Mouse (Mus musculus): ENCODE data around the gene Sord. TPM values are rescaled to one million over a fixed set of nuclear protein-coding genes. Genes with fewer than 3 reads are reported as not detected.
A peak's percentile ranks its signal among the peaks of the same experiment; 100 is the strongest.

The Sord gene
- total and polyA plus RNA-seq, 3 experiments, result 91.7 to 230 (median 211) TPM

GRCm38 (mm10) chr2:122233759-122234557 lies 591 bp upstream of the Sord start:
- TF ChIP-seq GATA1 (IDR thresholded peaks at IDR 0.05; ENCODE audit: borderline replicate concordance, low read length), result no peak
- no peak for TF ChIP-seq GATA2 (IDR thresholded peaks at IDR 0.05; ENCODE audit: borderline replicate concordance, low read depth, low read length)
- no peak for TF ChIP-seq TAL1 (conservative IDR thresholded peaks at IDR 0.05; ENCODE audit: low read depth, low read length)
- no peak for TF ChIP-seq CTCF (IDR thresholded peaks at IDR 0.05; ENCODE audit: low read depth, low read length)
- TF ChIP-seq POLR2AphosphoS5 (IDR thresholded peaks at IDR 0.05; ENCODE audit: insufficient replicate concordance, low read depth, low read length), result no peak
- DNase-seq (ENCODE audit: low spot score), result no peak
- no peaks in the 10 kb centered on the region for H3K9me3 ChIP-seq (replicated peaks)
- ATAC-seq (ENCODE audit: extremely low read depth, insufficient number of reproducible peaks, low FRiP score, poor library complexity, severe bottlenecking), result no peak; the same call in 1 of the 2 replicates
- H3K27me3 ChIP-seq (ENCODE audit: insufficient read depth, low read length), result no peaks in the 10 kb centered on the region
- peaks cover 24% of the 10 kb centered on the region for H3K36me3 ChIP-seq (replicated peaks)
- H3K4me3 ChIP-seq (ENCODE audit: low read depth, low read length), result peak overlapping the region; percentile 76
- peaks cover 63% of the 10 kb centered on the region for H3K4me1 ChIP-seq (ENCODE audit: insufficient read depth, low read depth, low read length)

- Histone ChIP-seq H3K4me3 (ENCODE audit: low read depth, low read length) (peak overlapping the region; percentile 76), H3K4me1 (ENCODE audit: insufficient read depth, low read depth, low read length) (peaks cover 62% of the 10 kb centered on the region), H3K9me3 (replicated peaks) (no peaks in the 10 kb centered on the region), H3K27me3 (ENCODE audit: insufficient read depth, low read length) (no peaks in the 10 kb centered on the region), H3K36me3 (replicated peaks) (peaks cover 28% of the 10 kb centered on the region)
- DNase-seq (ENCODE audit: low spot score) (peak; percentile 47), ATAC-seq (ENCODE audit: extremely low read depth, insufficient number of reproducible peaks, low FRiP score, poor library complexity, severe bottlenecking) (peak; percentile 30)
- TF ChIP-seq GATA1 (IDR thresholded peaks at IDR 0.05; ENCODE audit: borderline replicate concordance, low read length) (no peak), TAL1 (conservative IDR thresholded peaks at IDR 0.05; ENCODE audit: low read depth, low read length) (0 out of 2 replicates have a peak, but pooled peaks have one; percentile 24), POLR2AphosphoS5 (IDR thresholded peaks at IDR 0.05; ENCODE audit: insufficient replicate concordance, low read depth, low read length) (no peak)
These were observed 876 bp downstream of the Sord start for GRCm38 (mm10) chr2:122235425-122235824.

GRCm38 (mm10) chr2:122236321-122236720 lies 1.8 kb downstream of the Sord start:
- ATAC-seq (ENCODE audit: extremely low read depth, insufficient number of reproducible peaks, low FRiP score, poor library complexity, severe bottlenecking) (no peak), DNase-seq (ENCODE audit: low spot score) (no peak)
- Histone ChIP-seq H3K4me3 (ENCODE audit: low read depth, low read length) (no peak overlapping the region; the same call in 1 of the 2 replicates), H3K36me3 (replicated peaks) (peaks cover 36% of the 10 kb centered on the region), H3K9me3 (replicated peaks) (no peaks in the 10 kb centered on the region), H3K4me1 (ENCODE audit: insufficient read depth, low read depth, low read length) (peaks cover 63% of the 10 kb centered on the region), H3K27me3 (ENCODE audit: insufficient read depth, low read length) (no peaks in the 10 kb centered on the region)
- TF ChIP-seq GATA2 (IDR thresholded peaks at IDR 0.05; ENCODE audit: borderline replicate concordance, low read depth, low read length) (no peak), GATA1 (IDR thresholded peaks at IDR 0.05; ENCODE audit: borderline replicate concordance, low read length) (no peak), POLR2AphosphoS5 (IDR thresholded peaks at IDR 0.05; ENCODE audit: insufficient replicate concordance, low read depth, low read length) (no peak), CTCF (IDR thresholded peaks at IDR 0.05; ENCODE audit: low read depth, low read length) (no peak), TAL1 (conservative IDR thresholded peaks at IDR 0.05; ENCODE audit: low read depth, low read length) (no peak)

- peaks cover 60% of the 10 kb centered on the region for H3K4me1 ChIP-seq (ENCODE audit: insufficient read depth, low read depth, low read length)
- no peak for DNase-seq (ENCODE audit: low spot score)
- no peak for ATAC-seq (ENCODE audit: extremely low read depth, insufficient number of reproducible peaks, low FRiP score, poor library complexity, severe bottlenecking)
- no peak overlapping the region for H3K4me3 ChIP-seq (ENCODE audit: low read depth, low read length)
- TF ChIP-seq CTCF (IDR thresholded peaks at IDR 0.05; ENCODE audit: low read depth, low read length), result no peak
- TF ChIP-seq POLR2AphosphoS5 (IDR thresholded peaks at IDR 0.05; ENCODE audit: insufficient replicate concordance, low read depth, low read length), result no peak
- no peak for TF ChIP-seq GATA2 (IDR thresholded peaks at IDR 0.05; ENCODE audit: borderline replicate concordance, low read depth, low read length)
- TF ChIP-seq TAL1 (conservative IDR thresholded peaks at IDR 0.05; ENCODE audit: low read depth, low read length), result no peak
- no peak for TF ChIP-seq GATA1 (IDR thresholded peaks at IDR 0.05; ENCODE audit: borderline replicate concordance, low read length)
- no peaks in the 10 kb centered on the region for H3K9me3 ChIP-seq (replicated peaks)
- H3K27me3 ChIP-seq (ENCODE audit: insufficient read depth, low read length), result no peaks in the 10 kb centered on the region
- peaks cover 44% of the 10 kb centered on the region for H3K36me3 ChIP-seq (replicated peaks)
These were observed 3.4 kb downstream of the Sord start for GRCm38 (mm10) chr2:122237891-122238470.

- DNase-seq (ENCODE audit: low spot score), result no peak
- H3K4me1 ChIP-seq (ENCODE audit: insufficient read depth, low read depth, low read length), result peaks cover 54% of the 10 kb centered on the region
- H3K27me3 ChIP-seq (ENCODE audit: insufficient read depth, low read length), result no peaks in the 10 kb centered on the region
- TF ChIP-seq CTCF (IDR thresholded peaks at IDR 0.05; ENCODE audit: low read depth, low read length) (no peak), GATA2 (IDR thresholded peaks at IDR 0.05; ENCODE audit: borderline replicate concordance, low read depth, low read length) (no peak), GATA1 (IDR thresholded peaks at IDR 0.05; ENCODE audit: borderline replicate concordance, low read length) (no peak), TAL1 (conservative IDR thresholded peaks at IDR 0.05; ENCODE audit: low read depth, low read length) (no peak), POLR2AphosphoS5 (IDR thresholded peaks at IDR 0.05; ENCODE audit: insufficient replicate concordance, low read depth, low read length) (no peak)
- no peak overlapping the region for H3K4me3 ChIP-seq (ENCODE audit: low read depth, low read length)
- ATAC-seq (ENCODE audit: extremely low read depth, insufficient number of reproducible peaks, low FRiP score, poor library complexity, severe bottlenecking), result no peak
- no peaks in the 10 kb centered on the region for H3K9me3 ChIP-seq (replicated peaks)
- H3K36me3 ChIP-seq (replicated peaks), result peaks cover 68% of the 10 kb centered on the region
These were observed 6.2 kb downstream of the Sord start for GRCm38 (mm10) chr2:122240735-122241134.

GRCm38 (mm10) chr2:122241226-122241625 lies 6.7 kb downstream of the Sord start:
- H3K4me1 ChIP-seq (ENCODE audit: insufficient read depth, low read depth, low read length), result peaks cover 50% of the 10 kb centered on the region
- peaks cover 69% of the 10 kb centered on the region for H3K36me3 ChIP-seq (replicated peaks)
- no peak for DNase-seq (ENCODE audit: low spot score)
- no peaks in the 10 kb centered on the region for H3K27me3 ChIP-seq (ENCODE audit: insufficient read depth, low read length)
- no peak for ATAC-seq (ENCODE audit: extremely low read depth, insufficient number of reproducible peaks, low FRiP score, poor library complexity, severe bottlenecking)
- H3K4me3 ChIP-seq (ENCODE audit: low read depth, low read length), result no peak overlapping the region
- H3K9me3 ChIP-seq (replicated peaks), result no peaks in the 10 kb centered on the region
- TF ChIP-seq POLR2AphosphoS5 (IDR thresholded peaks at IDR 0.05; ENCODE audit: insufficient replicate concordance, low read depth, low read length) (no peak), GATA1 (IDR thresholded peaks at IDR 0.05; ENCODE audit: borderline replicate concordance, low read length) (no peak)

Measured in G1E (cell line).